Mouse (Mus musculus): Measurements from ENCODE around the gene Tbcel. TPM values are rescaled to one million over a fixed set of nuclear protein-coding genes. Genes with fewer than 3 reads are reported as not detected.

Tbcel gene
- polyA plus RNA-seq, 1 experiment from 2014 or later, result 3.8 TPM

DNA sequence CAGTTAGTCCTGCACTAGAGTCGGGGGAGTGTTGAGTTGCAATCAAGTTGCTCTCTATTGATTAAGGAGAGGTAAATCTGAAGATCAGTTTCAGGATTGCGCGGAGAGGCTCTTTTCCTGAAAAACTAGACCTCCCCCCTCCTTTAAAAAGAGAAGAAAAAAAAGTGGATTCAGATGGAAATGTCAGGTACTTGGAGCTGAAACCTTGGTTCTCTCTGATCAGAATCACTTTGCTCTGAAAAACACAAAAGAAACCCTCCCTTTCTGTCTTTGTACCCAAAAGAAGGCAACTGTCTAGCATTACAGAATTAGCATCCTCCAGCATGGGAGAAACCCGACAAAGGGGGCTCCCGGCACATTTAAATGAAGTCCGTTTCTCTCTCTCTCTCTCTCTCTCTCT, 107.8 kb downstream of the Tbcel start, which contains the start of gene Tecta:
Gene Tecta (minus strand): TSS at position 101 of the 400 bp plus-strand sequence.
- WGBS, result 71% methylated on average over 6 of the region's 6 CpGs
- Histone ChIP-seq H3K4me1 (no peaks in the 10 kb centered on the region), H3K9ac (no peak within 1 kb of the TSS), H3K27ac (no peak within 1 kb of the TSS), H3K27me3 (no peaks in the 10 kb centered on the region), H3K4me3 (no peak within 1 kb of the TSS), H3K36me3 (no peaks in the 10 kb centered on the region), H3K4me2 (no peak within 1 kb of the TSS), H3K9me3 (no peaks in the 10 kb centered on the region)
- ATAC-seq (ENCODE audit: insufficient number of reproducible peaks, low FRiP score, low TSS enrichment, low read depth), result no peak

DNA sequence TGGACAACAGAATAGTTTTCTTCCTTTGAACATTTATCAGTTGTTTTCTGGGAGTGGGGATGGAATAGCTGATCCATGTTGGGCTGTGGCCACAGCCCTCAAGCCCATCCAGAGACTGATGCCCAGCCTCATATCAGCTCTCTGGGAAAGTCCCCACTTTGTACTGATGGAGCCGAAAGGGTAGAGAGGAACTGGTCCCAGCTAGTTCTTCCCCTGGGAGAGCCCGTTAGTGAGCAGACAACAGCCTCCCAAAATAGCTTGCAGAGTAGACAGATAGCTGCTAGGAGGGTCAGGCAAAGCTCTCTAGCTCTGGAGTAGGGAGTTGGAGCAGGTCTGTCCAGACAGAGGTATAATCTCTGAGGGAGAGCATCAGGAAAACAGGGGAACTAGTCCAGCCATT, 111.5 kb downstream of the Tbcel start:
- 58% methylated on average over 2 of the region's 2 CpGs for WGBS
- Histone ChIP-seq H3K9ac (no peak overlapping the region), H3K9me3 (no peaks in the 10 kb centered on the region), H3K27ac (no peak overlapping the region), H3K36me3 (no peaks in the 10 kb centered on the region), H3K4me2 (no peak overlapping the region), H3K27me3 (no peaks in the 10 kb centered on the region), H3K4me1 (no peaks in the 10 kb centered on the region; the same call in 1 of the 2 replicates), H3K4me3 (no peak overlapping the region)
- no peak for ATAC-seq (ENCODE audit: insufficient number of reproducible peaks, low FRiP score, low TSS enrichment, low read depth)

DNA sequence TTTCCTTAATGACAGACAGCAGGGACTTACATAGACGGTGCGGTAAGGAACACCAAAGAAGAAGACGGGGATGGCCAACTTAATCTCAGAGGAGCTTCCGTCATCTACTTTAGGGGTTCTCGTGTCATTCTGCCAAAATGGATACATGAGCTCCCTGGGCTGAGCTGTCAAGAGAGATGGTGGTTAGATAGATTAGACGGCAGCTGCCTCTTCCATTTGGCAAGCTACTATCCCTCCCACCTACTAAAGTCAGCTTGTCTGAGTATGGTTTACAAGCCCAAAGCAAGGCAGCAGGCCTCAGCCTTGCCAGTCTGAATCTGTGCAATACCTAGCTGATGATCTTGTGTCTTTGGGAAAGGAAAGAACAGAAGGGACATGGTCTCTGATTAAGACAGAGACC, 112.7 kb downstream of the Tbcel start:
- H3K27me3 ChIP-seq, result no peaks in the 10 kb centered on the region
- no peak overlapping the region for H3K27ac ChIP-seq
- H3K9me3 ChIP-seq, result no peaks in the 10 kb centered on the region
- no peak overlapping the region for H3K4me3 ChIP-seq
- H3K4me2 ChIP-seq, result no peak overlapping the region
- H3K36me3 ChIP-seq, result no peaks in the 10 kb centered on the region
- WGBS, result 57% methylated on average over 6 of the region's 6 CpGs
- no peak for ATAC-seq (ENCODE audit: insufficient number of reproducible peaks, low FRiP score, low TSS enrichment, low read depth)
- no peak overlapping the region for H3K9ac ChIP-seq
- peaks cover 6% of the 10 kb centered on the region; the same call in 1 of the 2 replicates for H3K4me1 ChIP-seq

DNA sequence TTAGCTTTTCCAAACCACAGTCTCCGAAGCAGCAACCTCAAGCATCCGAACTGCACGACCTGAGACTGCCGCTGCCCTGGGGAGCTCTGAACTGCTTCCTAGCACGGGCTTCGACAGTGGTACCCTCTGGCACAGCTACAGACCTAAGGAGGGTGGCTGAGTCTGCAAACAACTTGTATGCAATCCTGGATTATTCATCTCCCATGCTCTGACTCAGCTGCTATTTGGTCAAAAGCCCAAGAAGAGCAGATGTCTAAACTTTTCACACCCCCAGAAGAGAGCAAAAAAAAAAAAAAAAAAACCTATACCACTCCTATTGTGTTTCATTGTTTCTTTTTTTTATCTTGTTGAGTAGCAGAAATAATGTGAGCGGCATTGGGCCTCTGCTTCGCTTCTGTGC, 113.3 kb downstream of the Tbcel start:
- H3K27me3 ChIP-seq, result no peaks in the 10 kb centered on the region
- no peak overlapping the region for H3K9ac ChIP-seq
- no peak overlapping the region for H3K4me3 ChIP-seq
- no peak overlapping the region for H3K4me2 ChIP-seq
- 68% methylated on average over 8 of the region's 8 CpGs for WGBS
- peaks cover 6% of the 10 kb centered on the region; the same call in 1 of the 2 replicates for H3K4me1 ChIP-seq
- H3K36me3 ChIP-seq, result no peaks in the 10 kb centered on the region
- H3K27ac ChIP-seq, result no peak overlapping the region
- no peak for ATAC-seq (ENCODE audit: insufficient number of reproducible peaks, low FRiP score, low TSS enrichment, low read depth)
- no peaks in the 10 kb centered on the region for H3K9me3 ChIP-seq

DNA sequence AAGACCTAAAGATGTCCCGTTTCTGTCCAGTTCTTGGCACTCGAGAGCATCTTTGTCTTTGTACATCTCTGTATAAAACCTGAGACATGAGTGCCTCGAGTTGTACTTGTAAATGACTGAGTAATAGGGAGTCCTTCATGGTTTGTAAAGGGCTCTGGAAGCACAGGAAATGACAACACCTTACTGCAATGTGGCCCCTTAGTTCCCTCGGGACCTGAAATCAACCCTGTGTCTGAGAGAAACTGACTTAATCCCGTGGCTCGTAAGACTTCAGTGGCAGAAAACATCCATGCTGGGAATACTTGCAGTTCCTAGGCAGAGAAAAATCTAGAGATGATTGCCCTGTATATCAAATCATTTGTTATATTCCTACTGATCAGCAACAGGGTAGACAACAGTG, 114.7 kb downstream of the Tbcel start:
- no peak overlapping the region for H3K4me2 ChIP-seq
- H3K27me3 ChIP-seq, result 0 out of 2 replicates have a peak, but pooled peaks cover under 1% of the 10 kb centered on the region
- ATAC-seq (ENCODE audit: insufficient number of reproducible peaks, low FRiP score, low TSS enrichment, low read depth), result no peak
- no peak overlapping the region for H3K27ac ChIP-seq
- H3K36me3 ChIP-seq, result no peaks in the 10 kb centered on the region
- WGBS, result 40% methylated on average over 6 of the region's 6 CpGs
- no peak overlapping the region for H3K9ac ChIP-seq
- no peaks in the 10 kb centered on the region for H3K9me3 ChIP-seq
- no peak overlapping the region for H3K4me3 ChIP-seq
- peaks cover 6% of the 10 kb centered on the region; the same call in 1 of the 2 replicates for H3K4me1 ChIP-seq

DNA sequence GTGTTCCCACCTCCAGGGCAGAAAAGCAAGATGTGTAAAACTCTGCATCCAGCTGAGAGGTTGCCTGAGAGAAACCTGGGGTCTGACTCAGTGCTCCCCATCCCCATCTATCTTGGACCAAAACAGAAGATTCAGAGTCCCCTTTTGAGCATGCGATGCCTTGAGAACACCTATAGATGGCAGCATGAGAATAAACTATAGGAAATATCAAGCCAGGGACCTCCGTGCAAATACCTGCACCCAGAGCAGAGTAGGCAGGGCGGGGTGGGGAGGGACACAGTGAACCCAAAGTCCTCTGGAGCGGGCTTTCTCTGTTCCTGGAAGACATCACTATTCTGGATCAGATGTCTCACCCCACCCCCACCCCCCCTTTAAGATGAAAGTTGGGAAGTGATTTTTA, 119.1 kb downstream of the Tbcel start:
- H3K9me3 ChIP-seq, result no peaks in the 10 kb centered on the region
- H3K27ac ChIP-seq, result no peak overlapping the region
- no peak overlapping the region for H3K4me3 ChIP-seq
- no peak overlapping the region for H3K9ac ChIP-seq
- ATAC-seq (ENCODE audit: insufficient number of reproducible peaks, low FRiP score, low TSS enrichment, low read depth), result no peak
- whole genome bisulfite sequencing, result 48% methylated on average over 4 of the region's 4 CpGs
- H3K36me3 ChIP-seq, result no peaks in the 10 kb centered on the region
- H3K4me1 ChIP-seq, result peaks cover 9% of the 10 kb centered on the region; the same call in 1 of the 2 replicates
- no peak overlapping the region for H3K4me2 ChIP-seq
- H3K27me3 ChIP-seq, result peaks cover 4% of the 10 kb centered on the region; the same call in 1 of the 2 replicates

DNA sequence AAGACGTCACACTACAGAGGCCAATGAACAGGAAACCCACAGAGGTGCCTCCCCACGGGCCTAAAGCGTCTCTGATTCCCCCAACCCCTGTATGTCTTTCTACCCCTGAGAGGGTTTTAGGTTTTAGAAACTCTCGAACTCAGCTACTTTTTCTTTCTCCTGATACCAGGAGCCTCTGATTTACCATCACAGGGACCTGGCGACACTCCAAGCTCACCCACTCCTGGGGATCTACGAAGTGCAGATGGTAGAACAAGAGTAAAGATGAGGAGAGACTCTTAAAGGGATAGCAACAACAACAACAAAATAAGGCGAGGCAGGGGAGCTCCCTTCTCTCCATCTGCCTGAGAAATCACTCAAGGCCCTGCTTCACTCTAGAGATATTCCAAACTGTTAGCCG, 120.6 kb downstream of the Tbcel start:
- Histone ChIP-seq H3K27me3 (peaks cover 4% of the 10 kb centered on the region; the same call in 1 of the 2 replicates), H3K9ac (no peak overlapping the region), H3K4me1 (peaks cover 9% of the 10 kb centered on the region; the same call in 1 of the 2 replicates), H3K4me3 (no peak overlapping the region), H3K36me3 (no peaks in the 10 kb centered on the region), H3K4me2 (no peak overlapping the region), H3K9me3 (no peaks in the 10 kb centered on the region), H3K27ac (no peak overlapping the region)
- WGBS, result 64% methylated on average over 8 of the region's 8 CpGs
- no peak for ATAC-seq (ENCODE audit: insufficient number of reproducible peaks, low FRiP score, low TSS enrichment, low read depth)

DNA sequence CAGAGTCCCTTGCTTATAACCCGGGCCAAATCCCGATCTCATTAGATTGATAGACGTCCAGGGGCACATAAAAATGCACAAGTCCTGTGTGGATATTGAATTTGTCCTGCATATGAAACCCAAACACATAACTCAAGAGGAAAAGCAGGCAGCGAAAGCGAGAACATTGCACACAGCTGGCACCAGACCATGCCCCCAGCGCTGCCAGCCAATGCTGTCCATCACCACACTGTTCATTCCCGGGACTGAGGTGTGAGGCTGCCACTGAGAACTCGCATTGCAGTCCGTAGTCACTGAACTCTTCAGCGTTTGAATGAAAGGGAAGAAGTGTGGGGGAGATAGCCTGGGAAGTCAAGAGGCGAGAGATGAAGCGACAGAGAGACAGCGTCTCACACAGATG, 122.0 kb downstream of the Tbcel start:
- no peak for ATAC-seq (ENCODE audit: insufficient number of reproducible peaks, low FRiP score, low TSS enrichment, low read depth)
- H3K9ac ChIP-seq, result no peak overlapping the region
- 73% methylated on average over 13 of the region's 13 CpGs for WGBS
- H3K36me3 ChIP-seq, result no peaks in the 10 kb centered on the region
- no peak overlapping the region for H3K4me3 ChIP-seq
- H3K27ac ChIP-seq, result no peak overlapping the region
- H3K9me3 ChIP-seq, result no peaks in the 10 kb centered on the region
- H3K4me2 ChIP-seq, result no peak overlapping the region
- peaks cover 4% of the 10 kb centered on the region; the same call in 1 of the 2 replicates for H3K27me3 ChIP-seq
- peaks cover 6% of the 10 kb centered on the region; the same call in 1 of the 2 replicates for H3K4me1 ChIP-seq

DNA sequence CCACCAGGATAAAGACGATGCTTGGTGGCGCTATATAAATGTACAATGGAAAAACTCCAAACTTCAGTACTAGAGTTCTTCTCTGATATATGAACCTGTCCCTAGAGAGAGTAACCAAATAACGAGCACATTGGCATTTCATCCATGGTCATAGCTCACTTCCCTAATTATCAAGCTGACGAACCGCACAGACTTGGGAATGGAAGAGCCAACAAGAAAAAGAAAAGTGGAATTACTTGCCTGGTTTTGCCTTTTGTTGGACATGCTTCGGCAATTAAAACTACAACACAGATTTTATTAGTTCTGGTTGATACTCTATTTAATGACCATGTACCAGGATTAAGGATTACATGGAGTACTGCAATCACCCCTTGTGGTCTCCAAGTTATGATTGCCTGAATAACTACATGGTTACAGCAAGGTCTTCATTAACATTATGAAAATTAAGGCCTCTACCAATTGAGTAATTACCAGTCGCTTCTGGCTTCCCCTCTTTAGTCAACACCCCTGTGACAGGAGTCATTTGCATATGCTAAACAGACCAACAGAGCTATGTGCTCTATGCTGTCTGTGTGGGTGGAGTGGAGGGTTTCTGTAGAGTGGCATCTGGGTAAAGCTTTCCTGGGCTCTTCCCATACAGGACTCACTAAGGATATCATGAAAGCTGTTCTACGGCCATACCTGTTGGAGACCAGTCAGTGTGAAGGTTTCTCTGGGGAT, 124.8 kb downstream of the Tbcel start:
- ATAC-seq (ENCODE audit: insufficient number of reproducible peaks, low FRiP score, low TSS enrichment, low read depth), result no peak
- Histone ChIP-seq H3K4me1 (0 out of 2 replicates have a peak, but pooled peaks cover 3% of the 10 kb centered on the region), H3K27ac (no peak overlapping the region), H3K9ac (no peak overlapping the region), H3K4me3 (no peak overlapping the region), H3K9me3 (no peaks in the 10 kb centered on the region), H3K36me3 (no peaks in the 10 kb centered on the region), H3K27me3 (peaks cover 1% of the 10 kb centered on the region; the same call in 1 of the 2 replicates), H3K4me2 (no peak overlapping the region)
- 66% methylated on average over 8 of the region's 8 CpGs for WGBS

DNA sequence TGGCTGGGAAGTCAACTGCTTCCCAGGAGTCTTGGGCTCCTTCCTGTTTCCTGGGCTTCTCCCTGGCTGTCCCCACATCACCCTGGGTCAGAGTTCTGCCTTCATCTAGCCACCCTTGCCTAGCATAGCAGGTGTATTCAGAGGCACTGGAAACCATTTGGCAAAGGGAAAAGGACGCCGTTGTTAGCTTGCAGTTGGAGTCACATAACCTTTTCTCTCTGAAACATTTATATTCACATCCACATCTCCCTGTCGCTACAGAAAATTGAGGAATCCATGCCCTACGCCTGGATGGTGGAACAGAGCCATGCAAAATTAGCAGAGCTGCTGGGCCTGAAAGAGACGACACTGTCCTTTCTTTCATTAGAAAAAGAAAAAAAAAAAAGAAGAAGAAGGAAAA, 125.5 kb downstream of the Tbcel start:
- no peak overlapping the region for H3K4me3 ChIP-seq
- no peak overlapping the region for H3K9ac ChIP-seq
- 0 out of 2 replicates have a peak, but pooled peaks cover 3% of the 10 kb centered on the region for H3K4me1 ChIP-seq
- ATAC-seq (ENCODE audit: insufficient number of reproducible peaks, low FRiP score, low TSS enrichment, low read depth), result no peak
- H3K27me3 ChIP-seq, result no peaks in the 10 kb centered on the region
- WGBS, result 68% methylated on average over 5 of the region's 5 CpGs
- no peaks in the 10 kb centered on the region for H3K9me3 ChIP-seq
- H3K36me3 ChIP-seq, result no peaks in the 10 kb centered on the region
- no peak overlapping the region for H3K4me2 ChIP-seq
- H3K27ac ChIP-seq, result no peak overlapping the region

DNA sequence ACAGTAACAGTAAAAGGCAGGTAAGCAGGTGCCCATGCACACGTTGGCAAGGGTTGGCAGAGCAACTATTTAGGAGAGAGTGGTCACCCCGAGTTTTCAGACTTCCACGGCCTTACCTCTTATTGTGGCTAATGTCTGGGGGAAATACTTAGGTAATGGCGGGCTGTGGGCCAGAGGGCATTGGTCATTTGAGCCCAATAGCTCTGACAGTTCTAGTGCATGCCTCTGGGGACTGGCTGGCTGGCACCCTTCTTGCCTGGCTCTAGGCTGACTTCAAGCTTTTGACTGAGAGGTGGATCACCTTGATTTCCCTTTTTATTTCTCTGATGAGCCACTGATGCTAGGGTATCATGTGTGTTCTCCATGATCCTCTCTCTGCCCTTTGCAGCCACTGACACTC, 129.5 kb downstream of the Tbcel start:
- Histone ChIP-seq H3K36me3 (no peaks in the 10 kb centered on the region), H3K27ac (no peak overlapping the region), H3K9me3 (no peaks in the 10 kb centered on the region), H3K4me2 (no peak overlapping the region), H3K4me3 (no peak overlapping the region), H3K27me3 (no peaks in the 10 kb centered on the region), H3K4me1 (no peaks in the 10 kb centered on the region), H3K9ac (no peak overlapping the region)
- 88% methylated on average over 4 of the region's 4 CpGs for WGBS
- ATAC-seq (ENCODE audit: insufficient number of reproducible peaks, low FRiP score, low TSS enrichment, low read depth), result no peak

DNA sequence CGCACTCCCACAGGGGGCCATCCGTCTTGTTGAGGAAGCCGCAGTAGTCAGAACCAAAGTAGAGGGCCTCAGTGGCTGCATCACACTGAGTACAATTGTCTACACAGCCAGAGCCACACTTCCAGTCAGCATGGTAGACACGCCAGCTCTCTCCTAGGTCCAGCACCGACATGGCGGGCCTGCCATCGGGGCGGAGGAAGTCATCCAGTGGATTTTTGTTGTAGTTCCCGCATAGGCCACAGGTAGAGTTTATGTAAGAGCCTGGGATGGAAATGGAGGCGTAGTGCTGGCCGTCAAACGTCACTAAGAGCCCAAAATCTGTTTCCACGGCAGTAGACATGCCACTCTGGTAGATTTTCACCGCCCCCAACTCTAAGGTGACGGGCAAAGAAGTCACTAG, 130.0 kb downstream of the Tbcel start:
- Histone ChIP-seq H3K4me3 (no peak overlapping the region), H3K4me2 (no peak overlapping the region), H3K36me3 (no peaks in the 10 kb centered on the region), H3K9me3 (no peaks in the 10 kb centered on the region), H3K4me1 (no peaks in the 10 kb centered on the region), H3K27ac (no peak overlapping the region), H3K9ac (no peak overlapping the region), H3K27me3 (no peaks in the 10 kb centered on the region)
- no peak for ATAC-seq (ENCODE audit: insufficient number of reproducible peaks, low FRiP score, low TSS enrichment, low read depth)
- 93% methylated on average over 15 of the region's 15 CpGs for WGBS

Data from limb, embryonic 15.5 days (tissue).